Mouse (Mus musculus): ENCODE results near the gene Ulk4. TPM values are rescaled to one million over a fixed set of nuclear protein-coding genes. Genes with fewer than 3 reads are reported as not detected.

Gene Ulk4
- total and polyA plus RNA-seq, 3 experiments, result 26.6 to 31.1 TPM; not detected in 1

GRCm38 (mm10) chr9:121068115-121068514, 208.9 kb downstream of the Ulk4 start:
- Histone ChIP-seq H3K4me1 (ENCODE audit: control insufficient read depth in 1 of 2, insufficient read depth in 2 of 2, low read length in 2 of 2) (no peaks in the 10 kb centered on the region), H3K27me3 (ENCODE audit: control insufficient read depth in 1 of 2, insufficient read depth in 2 of 2, low read length in 2 of 2) (no peaks in the 10 kb centered on the region), H3K4me3 (ENCODE audit: control insufficient read depth in 1 of 2, insufficient read depth in 1 of 2, low read depth in 2 of 2, low read length in 2 of 2) (no peak overlapping the region), H3K79me2 (ENCODE audit: control insufficient read depth, insufficient read depth, low read length, poor library complexity) (no peaks in the 10 kb centered on the region), H3K9ac (ENCODE audit: control insufficient read depth, low read depth, low read length, poor library complexity, severe bottlenecking) (no peak overlapping the region), H3K36me3 (ENCODE audit: control insufficient read depth in 1 of 2, insufficient read depth in 2 of 2, low read length in 2 of 2) (no peaks in the 10 kb centered on the region), H3K9me3 (replicated peaks; ENCODE audit: insufficient read depth, low read length) (no peaks in the 10 kb centered on the region), H3K27ac (ENCODE audit: control insufficient read depth, low read depth, low read length) (no peak overlapping the region)
- DNase-seq (ENCODE audit: low read depth, low spot score), result no peak
- TF ChIP-seq MAFK (IDR thresholded peaks at IDR 0.05; ENCODE audit: borderline replicate concordance, low read depth, low read length) (no peak), CHD2 (IDR thresholded peaks at IDR 0.05; ENCODE audit: low read length) (no peak), UBTF (IDR thresholded peaks at IDR 0.05; ENCODE audit: borderline replicate concordance, insufficient read depth, low read depth, low read length) (no peak), MAX (IDR thresholded peaks at IDR 0.05; ENCODE audit: low read length) (no peak), TAL1 (IDR thresholded peaks at IDR 0.05; ENCODE audit: low read length) (no peak), GATA1 (IDR thresholded peaks at IDR 0.05; ENCODE audit: low read depth, low read length) (no peak), JUND (IDR thresholded peaks at IDR 0.05; ENCODE audit: low read depth, low read length) (no peak), MYC (IDR thresholded peaks at IDR 0.05; ENCODE audit: low read depth, low read length) (no peak), RAD21 (IDR thresholded peaks at IDR 0.05; ENCODE audit: low read depth, low read length) (no peak), MEF2A (IDR thresholded peaks at IDR 0.05; ENCODE audit: extremely low read depth, insufficient replicate concordance, low read depth, low read length, poor library complexity, severe bottlenecking) (no peak), ETS1 (IDR thresholded peaks at IDR 0.05; ENCODE audit: low read depth, low read length) (no peak), MAZ (IDR thresholded peaks at IDR 0.05; ENCODE audit: low read depth, low read length) (no peak), SIN3A (IDR thresholded peaks at IDR 0.05; ENCODE audit: low read length) (no peak), TBP (IDR thresholded peaks at IDR 0.05; ENCODE audit: low read depth, low read length) (no peak), NELFE (IDR thresholded peaks at IDR 0.05; ENCODE audit: low read depth, low read length) (no peak), NRF1 (IDR thresholded peaks at IDR 0.05; ENCODE audit: insufficient read depth, low read depth, low read length, poor library complexity, severe bottlenecking) (no peak), RCOR1 (IDR thresholded peaks at IDR 0.05; ENCODE audit: low read depth, low read length) (no peak)

DNA sequence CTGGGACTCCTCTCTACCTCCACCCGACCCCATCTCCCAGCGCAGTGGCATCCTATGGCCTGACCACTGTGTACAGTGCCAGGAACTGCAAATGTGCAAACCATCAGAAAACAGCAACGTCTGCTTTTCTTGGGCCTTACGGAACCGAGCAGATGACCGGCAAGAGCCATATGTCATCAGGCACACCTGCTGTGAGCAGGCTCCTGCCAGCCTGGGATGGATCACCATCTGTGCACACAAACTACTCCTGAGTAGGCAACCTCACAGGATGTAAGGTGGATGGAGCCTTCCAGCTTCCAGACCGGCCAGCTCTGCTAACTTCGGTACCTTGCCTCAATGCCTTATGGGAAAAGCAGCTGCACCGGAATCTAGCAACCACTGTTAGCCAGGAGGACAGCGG, 210.0 kb downstream of the Ulk4 start:
- H3K36me3 ChIP-seq (ENCODE audit: control insufficient read depth in 1 of 2, insufficient read depth in 2 of 2, low read length in 2 of 2), result no peaks in the 10 kb centered on the region
- no peak for DNase-seq (ENCODE audit: low read depth, low spot score)
- H3K27ac ChIP-seq (ENCODE audit: control insufficient read depth, low read depth, low read length), result no peak overlapping the region
- no peaks in the 10 kb centered on the region for H3K79me2 ChIP-seq (ENCODE audit: control insufficient read depth, insufficient read depth, low read length, poor library complexity)
- no peak for TF ChIP-seq MXI1 (IDR thresholded peaks at IDR 0.05; ENCODE audit: low read depth, low read length)
- no peak for TF ChIP-seq ETS1 (IDR thresholded peaks at IDR 0.05; ENCODE audit: low read depth, low read length)
- no peak for TF ChIP-seq SIN3A (IDR thresholded peaks at IDR 0.05; ENCODE audit: low read length)
- no peak for TF ChIP-seq UBTF (IDR thresholded peaks at IDR 0.05; ENCODE audit: borderline replicate concordance, insufficient read depth, low read depth, low read length)
- TF ChIP-seq CHD2 (IDR thresholded peaks at IDR 0.05; ENCODE audit: low read length), result no peak
- TF ChIP-seq ELF1 (IDR thresholded peaks at IDR 0.05; ENCODE audit: low read depth, low read length), result no peak
- no peak for TF ChIP-seq ZKSCAN1 (IDR thresholded peaks at IDR 0.05; ENCODE audit: low read depth, low read length)
- no peak for TF ChIP-seq ZC3H11A (IDR thresholded peaks at IDR 0.05; ENCODE audit: low read depth, low read length)
- TF ChIP-seq BHLHE40 (IDR thresholded peaks at IDR 0.05; ENCODE audit: borderline replicate concordance, low read depth, low read length), result no peak
- H3K4me3 ChIP-seq (ENCODE audit: control insufficient read depth in 1 of 2, insufficient read depth in 1 of 2, low read depth in 2 of 2, low read length in 2 of 2), result no peak overlapping the region
- H3K4me1 ChIP-seq (ENCODE audit: control insufficient read depth in 1 of 2, insufficient read depth in 2 of 2, low read length in 2 of 2), result no peaks in the 10 kb centered on the region
- H3K9ac ChIP-seq (ENCODE audit: control insufficient read depth, low read depth, low read length, poor library complexity, severe bottlenecking), result no peak overlapping the region
- H3K27me3 ChIP-seq (ENCODE audit: control insufficient read depth in 1 of 2, insufficient read depth in 2 of 2, low read length in 2 of 2), result no peaks in the 10 kb centered on the region
- no peaks in the 10 kb centered on the region for H3K9me3 ChIP-seq (replicated peaks; ENCODE audit: insufficient read depth, low read length)
